Comparison of ENCODE assay signal across 29 mouse cellular contexts in the genomic region with DNA sequence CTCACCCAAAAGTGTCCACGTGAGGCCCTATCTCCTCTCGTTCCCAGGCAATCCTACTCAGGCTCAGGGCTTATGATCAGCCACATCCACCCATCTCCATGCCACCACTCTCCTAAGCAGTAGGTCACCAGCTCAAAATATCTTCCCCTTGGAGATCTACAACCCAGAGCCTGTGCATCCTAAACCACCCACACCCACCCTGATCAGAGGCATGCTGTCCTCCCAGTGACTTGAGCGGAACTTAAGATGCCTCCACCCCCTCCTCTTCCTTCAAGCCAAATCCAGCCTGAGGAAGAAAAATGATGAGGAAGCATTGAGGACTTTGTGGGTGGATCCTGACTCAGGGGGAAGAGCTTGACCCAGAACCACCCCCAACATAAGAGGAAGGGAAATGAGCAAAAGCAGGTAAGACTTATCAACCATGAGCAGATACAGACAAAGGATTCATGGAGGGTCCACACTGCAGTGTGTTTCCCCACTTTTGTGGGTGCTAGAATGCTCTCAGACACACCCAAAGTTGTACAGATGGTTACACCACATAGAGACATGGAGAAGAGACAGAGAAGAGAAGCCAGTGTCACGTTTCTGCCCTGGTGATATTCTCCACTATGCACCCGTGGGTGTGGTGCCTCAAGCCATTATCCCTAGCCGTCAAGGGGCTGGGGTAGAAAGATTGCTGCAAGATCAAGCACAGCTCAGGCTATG. TPM values are rescaled to one million over a fixed set of nuclear protein-coding genes. Genes with fewer than 3 reads are reported as not detected.
DNase-seq lines count a peak whose midpoint lies in the region; ATAC-seq lines count a peak whose summit lies in the region.
"Had no signal": no experiment of that assay in that cellular context is flagged by ENCODE, and none has a peak within 500 bp of the region (broad histone marks: within the 10 kb centered on the region; RNA-seq: fewer than 3 reads in every experiment).

No protein-coding gene starts in this region.

- ATAC-seq in frontal cortex, adult (ENCODE audit: low TSS enrichment): peak; percentile 62; the same call in 1 of the 2 replicates
- ATAC-seq: forebrain, embryonic 14.5 days; forebrain, embryonic 16.5 days had no signal

- DNase-seq in frontal cortex, adult 2 months (ENCODE audit: extremely low spot score in 1 of 2, low spot score in 1 of 2): no peak
- DNase-seq in right cerebral cortex, adult 18-20 months: peak; percentile 24
- no peak for DNase-seq in right cerebral cortex, postnatal 36 days (ENCODE audit: low spot score in 2 of 2)
- DNase-seq in MEL-GATA-1-ER (ENCODE audit: extremely low read depth, low read depth): peak; percentile 67
- DNase-seq in thymus, adult 18-20 months: no peak
- DNase-seq in adrenal gland, postnatal 10 days: no peak
- DNase-seq: adrenal gland, adult 2 months; adrenal gland, postnatal 14 days; adrenal gland, postnatal 36 days; cerebellum, adult 11 months; cerebellum, adult 18-20 months; cerebellum, adult 8-10 months; cerebellum, adult 9-11 months; cerebellum, postnatal 14 days; cerebellum, postnatal 36 days; embryo, embryonic 11 days had no signal

RNA-seq across cellular contexts. Expression of gene Allc, which starts 6.8 kb away (rescaled TPM):
- polyA plus RNA-seq in frontal cortex, adult 2 months (2012; rRNA removed): 0.44 and 0.56 TPM in 2 replicates
- not detected for total RNA-seq in adrenal gland, postnatal 10 days (2021)
- total RNA-seq: adrenal gland, adult 2 months; adrenal gland, postnatal 14 days; adrenal gland, postnatal 36 days; common myeloid progenitor, adult 5-6 weeks; ES-E14 had no signal
- polyA plus RNA-seq: adrenal gland, adult 2 months; brain, embryonic 14.5 days; C2C12; embryonic facial prominence, embryonic 11.5 days; embryonic facial prominence, embryonic 13.5 days; embryonic facial prominence, embryonic 15.5 days; erythroblast, embryonic 14.5 days; forebrain, embryonic 10.5 days; forebrain, embryonic 12.5 days; forebrain, embryonic 14.5 days had no signal

RNA-seq across cellular contexts. Expression of gene Dcdc2c, which starts 23.3 kb away (rescaled TPM):
- polyA plus RNA-seq in frontal cortex, adult 2 months (2012; rRNA removed): 0.97 and 1.7 TPM in 2 replicates
- total RNA-seq in adrenal gland, postnatal 10 days (2021): not detected
- total RNA-seq: adrenal gland, postnatal 36 days; common myeloid progenitor, adult 5-6 weeks had no signal
- polyA plus RNA-seq: adrenal gland, adult 2 months; C2C12; embryonic facial prominence, embryonic 11.5 days; forebrain, embryonic 14.5 days; forebrain, embryonic 16.5 days had no signal

RNA-seq across cellular contexts. Expression of gene Colec11, which starts 47.7 kb away (rescaled TPM):
- 0.94 and 1.1 TPM in 2 replicates for polyA plus RNA-seq in frontal cortex, adult 2 months (2012; rRNA removed)
- 10 to 100 TPM in 1 of 2 experiments, 1 to 10 TPM in 1; 7.5 to 12.7 TPM for total RNA-seq in adrenal gland, postnatal 10 days (2021)
- total RNA-seq: common myeloid progenitor, adult 5-6 weeks had no signal
- polyA plus RNA-seq: C2C12; embryonic facial prominence, embryonic 11.5 days; embryonic facial prominence, embryonic 13.5 days; erythroblast, embryonic 14.5 days had no signal

Comparison
In these comparisons a context has a peak if more than half of its experiments do, and no peak if none do; other contexts are left out.
1. DNase-seq: peak in right cerebral cortex, adult 18-20 months (single experiment) and MEL-GATA-1-ER (single experiment); none in frontal cortex, adult 2 months (0 of 2), right cerebral cortex, postnatal 36 days (0 of 2), thymus, adult 18-20 months (0 of 2) and adrenal gland, postnatal 10 days (single experiment).